Mouse (Mus musculus): ENCODE results near the gene Phf19. TPM values are rescaled to one million over a fixed set of nuclear protein-coding genes. Genes with fewer than 3 reads are reported as not detected.

Gene Phf19
- polyA plus RNA-seq, 1 experiment from 2014 or later: 4.2 TPM

Other genes starting within 250 kb of the Phf19 start
- gene Gapvd1, start 158.8 kb downstream of the Phf19 start, polyA plus RNA-seq (2015; fragmentation: Nextera tagmentation; extraction: Ambion mirVana): 81.4 and 85.9 TPM in 2 replicates
- 1,024 and 1,028 TPM in 2 replicates for gene Hspa5, start 142.1 kb downstream of the Phf19 start, polyA plus RNA-seq (2015; fragmentation: Nextera tagmentation; extraction: Ambion mirVana)
- gene Rabepk, start 114.1 kb downstream of the Phf19 start, polyA plus RNA-seq (2015; fragmentation: Nextera tagmentation; extraction: Ambion mirVana): 38.4 and 45.4 TPM in 2 replicates
- 93.2 and 94.1 TPM in 2 replicates for gene Fbxw2, start 87.7 kb downstream of the Phf19 start, polyA plus RNA-seq (2015; fragmentation: Nextera tagmentation; extraction: Ambion mirVana)
- not detected in 2 replicates for gene Gm34653, start 81.0 kb downstream of the Phf19 start, polyA plus RNA-seq (2015; fragmentation: Nextera tagmentation; extraction: Ambion mirVana)
- gene Cutal, start 39.6 kb downstream of the Phf19 start, polyA plus RNA-seq (2015; fragmentation: Nextera tagmentation; extraction: Ambion mirVana): 0.63 and 0.75 TPM in 2 replicates
- 110 TPM in 2 replicates for gene Psmd5, start 39.1 kb downstream of the Phf19 start, polyA plus RNA-seq (2015; fragmentation: Nextera tagmentation; extraction: Ambion mirVana)
- 1.9 and 2.7 TPM in 2 replicates for gene Traf1, start 47.7 kb upstream of the Phf19 start, polyA plus RNA-seq (2015; fragmentation: Nextera tagmentation; extraction: Ambion mirVana)
- 1.6 TPM in 2 replicates for gene Hc, start 147.4 kb upstream of the Phf19 start, polyA plus RNA-seq (2015; fragmentation: Nextera tagmentation; extraction: Ambion mirVana)
- 0.30 and 0.66 TPM in 2 replicates for gene AI182371, start 187.5 kb upstream of the Phf19 start, polyA plus RNA-seq (2015; fragmentation: Nextera tagmentation; extraction: Ambion mirVana)
- gene Cntrl, start 195.5 kb upstream of the Phf19 start, polyA plus RNA-seq (2015; fragmentation: Nextera tagmentation; extraction: Ambion mirVana): 25.5 and 26.3 TPM in 2 replicates

Measured in lung, embryonic 15.5 days (tissue).